Mouse (Mus musculus): ENCODE results near the gene Mup4. TPM values are rescaled to one million over a fixed set of nuclear protein-coding genes. Genes with fewer than 3 reads are reported as not detected.

The Mup4 gene
- polyA plus RNA-seq, 1 experiment from 2014 or later = not detected

DNA sequence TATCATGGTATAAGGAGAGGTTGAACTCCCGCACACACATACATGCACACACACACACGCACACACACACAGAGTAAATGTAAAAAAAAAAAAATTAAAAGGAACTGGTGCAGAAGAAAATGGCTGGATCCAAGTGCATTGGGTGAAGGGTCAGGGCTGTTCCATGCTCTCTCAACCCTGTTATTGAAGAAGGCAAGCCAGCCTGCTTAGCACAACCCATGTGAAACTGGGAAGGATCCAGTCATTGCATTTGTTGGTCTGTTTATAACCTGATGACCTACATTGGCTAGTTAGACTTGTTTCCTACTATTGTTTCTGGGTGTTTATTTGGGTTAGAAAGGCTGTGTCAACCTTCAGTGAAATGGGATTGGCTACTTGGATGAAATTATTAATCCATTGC is 51.7 kb downstream of the Mup4 start:
- CTCF ChIA-PET = interaction anchor here (2.1 kb wide), 1 partner anchor 14 kb away, joined by 5 read pairs; no protein-coding TSS in a partner anchor
- POLR2A ChIA-PET = no interaction called here
- DNase-seq (ENCODE audit: low read depth, low spot score) = no peak
- no peaks in the 10 kb centered on the region for H3K27me3 ChIP-seq
- ATAC-seq = no peak
- no peak for TF ChIP-seq CTCF (IDR thresholded peaks at IDR 0.05)
- in situ Hi-C loops (cut with MboI; ENCODE audit: low pct_unique_long_range_greater_than_20kb) = no loop called here

DNA sequence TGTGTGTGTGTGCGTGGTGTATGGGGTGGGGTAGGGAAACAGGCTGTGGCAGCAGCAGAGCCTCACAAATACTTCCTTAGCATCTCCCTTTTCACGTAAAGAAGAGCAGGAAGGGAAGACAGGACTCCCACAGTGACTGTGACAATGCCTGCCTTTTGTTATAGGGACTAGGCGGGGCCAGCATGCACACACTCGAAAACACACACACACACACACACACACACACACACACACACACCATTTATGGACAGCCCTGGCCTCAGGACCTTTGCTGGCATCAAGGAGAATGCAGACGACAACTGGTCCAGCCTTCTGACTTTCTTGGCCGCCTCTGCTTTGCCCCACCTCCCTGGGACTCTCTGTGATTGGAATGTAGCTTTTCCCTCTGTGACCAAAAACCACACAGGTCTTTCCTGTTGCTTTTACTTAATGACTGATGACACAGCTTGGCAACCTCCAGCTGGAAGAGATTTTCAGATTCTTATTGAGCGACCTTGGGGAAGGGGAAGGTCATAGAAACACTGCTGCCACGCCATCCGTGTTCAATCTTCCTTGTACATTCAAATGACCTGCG is 52.8 kb downstream of the Mup4 start:
- in situ Hi-C loops (cut with MboI; ENCODE audit: low pct_unique_long_range_greater_than_20kb) = no loop called here
- ChIA-PET POLR2A (no interaction called here), CTCF (interaction anchor here (0.9 to 2.2 kb wide), 2 partner anchors 19 to 20 kb away, joined by 4 to 5 read pairs; no protein-coding TSS in a partner anchor)
- ATAC-seq (no peak), DNase-seq (ENCODE audit: low read depth, low spot score) (no peak)
- H3K27me3 ChIP-seq = no peaks in the 10 kb centered on the region
- no peak for TF ChIP-seq CTCF (IDR thresholded peaks at IDR 0.05)

DNA sequence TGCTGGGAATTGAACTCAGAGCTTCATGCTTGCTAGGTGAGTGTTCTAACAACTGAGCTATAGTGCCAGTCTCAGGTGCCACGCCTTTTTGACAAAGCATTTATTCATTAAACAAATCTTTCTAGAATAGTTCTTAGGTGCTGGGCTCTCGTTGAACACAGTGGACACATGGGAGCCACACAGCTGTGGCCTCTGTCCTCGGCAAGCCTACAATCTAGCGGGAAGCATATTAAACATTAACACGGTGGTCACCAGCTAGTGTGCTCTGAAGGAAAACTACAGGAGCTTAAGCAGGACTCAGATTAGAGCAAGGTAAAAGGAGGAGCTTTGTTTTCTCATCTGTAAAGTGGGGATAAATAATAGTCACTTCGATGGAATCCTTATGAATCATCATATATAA is 53.4 kb downstream of the Mup4 start:
- H3K27me3 ChIP-seq = no peaks in the 10 kb centered on the region
- ATAC-seq (no peak), DNase-seq (ENCODE audit: low read depth, low spot score) (no peak)
- POLR2A ChIA-PET = no interaction called here
- TF ChIP-seq CTCF (IDR thresholded peaks at IDR 0.05) = no peak
- in situ Hi-C loops (cut with MboI; ENCODE audit: low pct_unique_long_range_greater_than_20kb) = no loop called here
- CTCF ChIA-PET = interaction anchor here (0.9 to 2.2 kb wide), 2 partner anchors 20 to 21 kb away, joined by 4 to 5 read pairs; no protein-coding TSS in a partner anchor

Other genes starting within 250 kb of the Mup4 start
- gene Inip, start 159.1 kb downstream of the Mup4 start, polyA plus RNA-seq (2021) = 11.1 TPM
- gene Snx30, start 154.9 kb downstream of the Mup4 start, polyA plus RNA-seq (2021) = 9.2 TPM
- not detected for gene Slc46a2, start 45.7 kb downstream of the Mup4 start, polyA plus RNA-seq (2021)
- not detected for gene Mup6, start 3.6 kb upstream of the Mup4 start, polyA plus RNA-seq (2021)
- gene Mup7, start 109.8 kb upstream of the Mup4 start, polyA plus RNA-seq (2021) = not detected
- not detected for gene Mup2, start 193.6 kb upstream of the Mup4 start, polyA plus RNA-seq (2021)